Mouse (Mus musculus): ENCODE data around the gene 1810013L24Rik. TPM values are rescaled to one million over a fixed set of nuclear protein-coding genes. Genes with fewer than 3 reads are reported as not detected.
A peak's percentile ranks its signal among the peaks of the same experiment; 100 is the strongest.

Gene 1810013L24Rik
- polyA plus RNA-seq, 2 experiments = 8.4 to 15.1 TPM

GRCm38 (mm10) chr16:8831241-8831640 lies 1.3 kb downstream of the 1810013L24Rik start:
- Histone ChIP-seq H3K9ac (replicated peaks) (peak overlapping the region; percentile 99), H3K4me2 (ENCODE audit: low read depth) (peak overlapping the region; percentile 89), H3K4me1 (replicated peaks; ENCODE audit: control insufficient read depth in 2 of 2, insufficient read depth in 2 of 2, low read length in 1 of 2) (peaks cover 11 to 17% of the 10 kb centered on the region in 2 experiments), H3K36me3 (replicated peaks; ENCODE audit: control insufficient read depth, insufficient read depth, low read depth) (peaks cover 43% of the 10 kb centered on the region), H3K4me3 (ENCODE audit: insufficient read depth in 1 of 2, low read depth in 2 of 2, low read length in 2 of 2) (peak overlapping the region; percentile 78 to 98), H3K27ac (peak overlapping the region; percentile 88), H3K9me3 (ENCODE audit: control insufficient read depth, low read length) (no peaks in the 10 kb centered on the region), H3K27me3 (ENCODE audit: control insufficient read depth, insufficient read depth, low read length) (no peaks in the 10 kb centered on the region)
- TF ChIP-seq EP300 (IDR thresholded peaks at IDR 0.05; ENCODE audit: low read depth) = no peak
- TF ChIP-seq CTCF (IDR thresholded peaks at IDR 0.05; ENCODE audit: low read depth) = no peak
- ATAC-seq (ENCODE audit: insufficient read depth) = no peak
- WGBS (ENCODE audit: insufficient replicate concordance) = 4% methylated on average over 12 of the region's 12 CpGs
- DNase-seq (ENCODE audit: low read depth in 3 of 3, low spot score in 3 of 3) = peak in 1 of 3 experiments; percentile 23

GRCm38 (mm10) chr16:8836876-8837275 lies 7.0 kb downstream of the 1810013L24Rik start:
- Histone ChIP-seq H3K27ac (peak overlapping the region; percentile 34), H3K36me3 (replicated peaks; ENCODE audit: control insufficient read depth, insufficient read depth, low read depth) (peaks cover 85% of the 10 kb centered on the region), H3K9me3 (ENCODE audit: control insufficient read depth, low read length) (no peaks in the 10 kb centered on the region), H3K4me1 (replicated peaks; ENCODE audit: control insufficient read depth in 2 of 2, insufficient read depth in 2 of 2, low read length in 1 of 2) (peaks cover 24 to 25% of the 10 kb centered on the region in 2 experiments), H3K9ac (replicated peaks) (no peak overlapping the region), H3K4me3 (ENCODE audit: insufficient read depth in 1 of 2, low read depth in 2 of 2, low read length in 2 of 2) (no peak overlapping the region), H3K4me2 (ENCODE audit: low read depth) (peak overlapping the region; percentile 4; the same call in 1 of the 2 replicates), H3K27me3 (ENCODE audit: control insufficient read depth, insufficient read depth, low read length) (no peaks in the 10 kb centered on the region)
- WGBS (ENCODE audit: insufficient replicate concordance) = 64% methylated on average over 1 of the region's 1 CpGs
- no peak for TF ChIP-seq EP300 (IDR thresholded peaks at IDR 0.05; ENCODE audit: low read depth)
- no peak for TF ChIP-seq CTCF (IDR thresholded peaks at IDR 0.05; ENCODE audit: low read depth)
- DNase-seq (ENCODE audit: low read depth in 3 of 3, low spot score in 3 of 3) (no peak), ATAC-seq (ENCODE audit: insufficient read depth) (peak; percentile 60; the same call in 1 of the 2 replicates)

- Histone ChIP-seq H3K36me3 (replicated peaks; ENCODE audit: control insufficient read depth, insufficient read depth, low read depth) (peaks cover 83% of the 10 kb centered on the region), H3K27me3 (ENCODE audit: control insufficient read depth, insufficient read depth, low read length) (no peaks in the 10 kb centered on the region), H3K4me1 (replicated peaks; ENCODE audit: control insufficient read depth in 2 of 2, insufficient read depth in 2 of 2, low read length in 1 of 2) (peaks cover 22 to 23% of the 10 kb centered on the region in 2 experiments), H3K4me3 (ENCODE audit: insufficient read depth in 1 of 2, low read depth in 2 of 2, low read length in 2 of 2) (no peak overlapping the region), H3K9me3 (ENCODE audit: control insufficient read depth, low read length) (no peaks in the 10 kb centered on the region), H3K9ac (replicated peaks) (no peak overlapping the region), H3K4me2 (ENCODE audit: low read depth) (no peak overlapping the region), H3K27ac (peak overlapping the region; percentile 45)
- WGBS (ENCODE audit: insufficient replicate concordance) = 85% methylated on average over 1 of the region's 1 CpGs
- ATAC-seq (ENCODE audit: insufficient read depth) (peak; percentile 45), DNase-seq (ENCODE audit: low read depth in 3 of 3, low spot score in 3 of 3) (peak in 1 of 3 experiments; percentile 35)
- TF ChIP-seq EP300 (IDR thresholded peaks at IDR 0.05; ENCODE audit: low read depth) (no peak), CTCF (IDR thresholded peaks at IDR 0.05; ENCODE audit: low read depth) (no peak)
These were observed 7.7 kb downstream of the 1810013L24Rik start for GRCm38 (mm10) chr16:8837595-8837994.

- Histone ChIP-seq H3K4me3 (ENCODE audit: insufficient read depth in 1 of 2, low read depth in 2 of 2, low read length in 2 of 2) (no peak overlapping the region), H3K36me3 (replicated peaks; ENCODE audit: control insufficient read depth, insufficient read depth, low read depth) (peaks cover 83% of the 10 kb centered on the region), H3K27me3 (ENCODE audit: control insufficient read depth, insufficient read depth, low read length) (no peaks in the 10 kb centered on the region), H3K4me2 (ENCODE audit: low read depth) (no peak overlapping the region), H3K27ac (no peak overlapping the region), H3K4me1 (replicated peaks; ENCODE audit: control insufficient read depth in 2 of 2, insufficient read depth in 2 of 2, low read length in 1 of 2) (peaks cover 17 to 21% of the 10 kb centered on the region in 2 experiments), H3K9me3 (ENCODE audit: control insufficient read depth, low read length) (no peaks in the 10 kb centered on the region), H3K9ac (replicated peaks) (no peak overlapping the region)
- no peak for DNase-seq (ENCODE audit: low read depth in 3 of 3, low spot score in 3 of 3)
- TF ChIP-seq CTCF (IDR thresholded peaks at IDR 0.05; ENCODE audit: low read depth) (no peak), EP300 (IDR thresholded peaks at IDR 0.05; ENCODE audit: low read depth) (no peak)
- no peak for ATAC-seq (ENCODE audit: insufficient read depth)
These were observed 9.0 kb downstream of the 1810013L24Rik start for GRCm38 (mm10) chr16:8838921-8839320.

- no peak for ATAC-seq (ENCODE audit: insufficient read depth)
- H3K36me3 ChIP-seq (replicated peaks; ENCODE audit: control insufficient read depth, insufficient read depth, low read depth) = peaks cover 79% of the 10 kb centered on the region
These were observed 10.7 kb downstream of the 1810013L24Rik start for GRCm38 (mm10) chr16:8840557-8840956.

More at GRCm38 (mm10) chr16:8840557-8840956, 10.7 kb downstream of the 1810013L24Rik start:
- Histone ChIP-seq H3K9ac (replicated peaks) (no peak overlapping the region), H3K9me3 (ENCODE audit: control insufficient read depth, low read length) (no peaks in the 10 kb centered on the region), H3K4me3 (ENCODE audit: insufficient read depth in 1 of 2, low read depth in 2 of 2, low read length in 2 of 2) (no peak overlapping the region), H3K4me2 (ENCODE audit: low read depth) (no peak overlapping the region), H3K27ac (no peak overlapping the region), H3K27me3 (ENCODE audit: control insufficient read depth, insufficient read depth, low read length) (no peaks in the 10 kb centered on the region), H3K4me1 (replicated peaks; ENCODE audit: control insufficient read depth in 2 of 2, insufficient read depth in 2 of 2, low read length in 1 of 2) (peaks cover 15 to 20% of the 10 kb centered on the region in 2 experiments)
- TF ChIP-seq EP300 (IDR thresholded peaks at IDR 0.05; ENCODE audit: low read depth) (no peak), CTCF (IDR thresholded peaks at IDR 0.05; ENCODE audit: low read depth) (no peak)
- WGBS (ENCODE audit: insufficient replicate concordance) = 84% methylated on average over 3 of the region's 3 CpGs
- no peak for DNase-seq (ENCODE audit: low read depth in 3 of 3, low spot score in 3 of 3)

Data from liver, embryonic 14.5 days (tissue).